Mouse (Mus musculus) midbrain, embryonic 12.5 days (tissue): ENCODE measurements at regions not wholly inside any gene's neighbourhood (a gene's known extent, or its start where the extent isn't known, plus 50 kb on each side); places are given as distances from the start of the nearest gene placed in this dataset.

Source experiments
- ATAC-seq: fragments of 200-750 bp; cut with Nextera tagmentation; 2 replicates; pipeline ENCODE4 v1.8.0; 2017; ENCODE audit warnings: low read depth, moderate TSS enrichment, moderate library complexity; ENCODE audit not compliant: low FRiP score
- H3K27ac ChIP-seq: fragments of 300-500 bp; sonication (generic); replicated peaks from 2 replicates; pipeline ENCODE4 v1.5.1; 2016; ENCODE audit warnings: mild to moderate bottlenecking
- H3K27me3 ChIP-seq: fragments of 300-500 bp; sonication (generic); 2 replicates; pipeline ENCODE4 v1.6.1; 2016; ENCODE audit warnings: mild to moderate bottlenecking
- H3K36me3 ChIP-seq: fragments of 300-500 bp; sonication (generic); 2 replicates; pipeline ENCODE4 v1.6.1; 2016
- H3K4me1 ChIP-seq: fragments of 300-500 bp; sonication (generic); 2 replicates; pipeline ENCODE4 v1.6.1; 2016
- H3K4me2 ChIP-seq: fragments of 300-500 bp; sonication (generic); replicated peaks from 2 replicates; pipeline ENCODE4 v1.6.1; 2016; ENCODE audit warnings: mild to moderate bottlenecking, moderate library complexity
- H3K4me3 ChIP-seq: fragments of 300-500 bp; sonication (generic); 2 replicates; pipeline ENCODE4 v1.5.1; 2016; ENCODE audit warnings: mild to moderate bottlenecking
- H3K9ac ChIP-seq: fragments of 300-500 bp; sonication (generic); replicated peaks from 2 replicates; pipeline ENCODE4 v1.6.1; 2016; ENCODE audit warnings: mild to moderate bottlenecking, moderate library complexity
- H3K9me3 ChIP-seq: fragments of 300-500 bp; sonication (generic); 2 replicates; pipeline ENCODE4 v1.6.1; 2016; ENCODE audit warnings: mild to moderate bottlenecking
- WGBS: fragments of 180-500 bp; shearing (Covaris S2); methylation state at CpG from one replicate; pipeline ENCODE4 v1.1.7; 2016; 5-methylcytosine and 5-hydroxymethylcytosine counted together

DNA sequence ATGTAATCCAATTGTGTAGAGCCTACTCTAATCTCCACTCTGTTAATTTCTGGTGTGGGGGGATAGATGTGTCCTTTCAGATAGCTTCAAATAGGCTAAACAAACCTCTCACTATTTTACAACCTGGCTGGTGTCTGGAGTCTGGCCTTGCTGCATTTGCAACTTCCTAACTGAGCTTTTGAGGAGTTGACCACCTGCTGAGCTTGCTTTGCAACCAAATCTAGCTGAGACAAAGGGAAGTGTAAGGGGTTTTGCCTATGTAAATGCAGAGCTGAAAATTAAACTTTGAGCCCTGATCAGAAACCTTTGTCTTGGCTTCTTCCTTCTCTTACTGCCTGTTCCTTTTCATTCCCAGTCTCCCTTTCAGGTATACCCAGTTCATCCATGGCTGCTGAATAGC, 404.3 kb downstream of the Cetn3 start:
- Histone ChIP-seq H3K4me2 (no peak overlapping the region), H3K9me3 (no peaks in the 10 kb centered on the region), H3K27ac (no peak overlapping the region), H3K4me3 (no peak overlapping the region), H3K36me3 (no peaks in the 10 kb centered on the region), H3K9ac (no peak overlapping the region), H3K4me1 (no peaks in the 10 kb centered on the region), H3K27me3 (no peaks in the 10 kb centered on the region)
- ATAC-seq: no peak

GRCm38 (mm10) chr13:82200739-82201138, 417.9 kb downstream of the Cetn3 start:
- no peak overlapping the region for H3K4me3 ChIP-seq
- ATAC-seq: no peak
- H3K27ac ChIP-seq: no peak overlapping the region
- no peaks in the 10 kb centered on the region for H3K36me3 ChIP-seq
- H3K27me3 ChIP-seq: no peaks in the 10 kb centered on the region
- no peaks in the 10 kb centered on the region for H3K9me3 ChIP-seq
- no peak overlapping the region for H3K4me2 ChIP-seq
- H3K4me1 ChIP-seq: no peaks in the 10 kb centered on the region
- WGBS: 95% methylated on average over 1 of the region's 1 CpGs
- H3K9ac ChIP-seq: no peak overlapping the region

DNA sequence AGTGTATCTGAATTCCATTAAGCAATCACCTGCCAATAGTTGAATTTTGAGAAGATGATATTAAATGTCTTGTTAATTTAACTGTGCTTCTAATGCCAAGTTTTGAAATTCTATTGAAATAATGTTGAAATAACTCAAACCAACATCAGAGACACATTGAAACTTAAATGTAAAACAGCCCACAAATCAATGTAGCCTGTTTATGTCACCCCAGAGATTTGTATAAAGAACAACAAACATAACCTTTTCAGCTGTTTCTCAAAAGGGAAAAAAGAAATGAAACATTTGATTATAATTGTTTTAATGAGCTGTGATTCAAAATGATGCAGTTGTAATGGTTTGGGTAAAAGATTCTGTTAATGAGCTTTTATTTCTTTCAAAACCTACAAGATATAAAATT, 442.6 kb downstream of the Cetn3 start:
- no peak overlapping the region for H3K4me2 ChIP-seq
- no peak overlapping the region for H3K9ac ChIP-seq
- no peak overlapping the region for H3K4me3 ChIP-seq
- H3K27ac ChIP-seq: no peak overlapping the region
- no peaks in the 10 kb centered on the region for H3K4me1 ChIP-seq
- H3K9me3 ChIP-seq: no peaks in the 10 kb centered on the region
- H3K36me3 ChIP-seq: no peaks in the 10 kb centered on the region
- H3K27me3 ChIP-seq: no peaks in the 10 kb centered on the region
- no peak for ATAC-seq

GRCm38 (mm10) chr13:82233901-82234300, 451.0 kb downstream of the Cetn3 start:
- 83% methylated on average over 2 of the region's 2 CpGs for WGBS
- Histone ChIP-seq H3K9me3 (no peaks in the 10 kb centered on the region), H3K27ac (no peak overlapping the region), H3K4me3 (no peak overlapping the region), H3K27me3 (no peaks in the 10 kb centered on the region), H3K36me3 (no peaks in the 10 kb centered on the region), H3K4me1 (no peaks in the 10 kb centered on the region), H3K9ac (no peak overlapping the region), H3K4me2 (no peak overlapping the region)
- ATAC-seq: no peak

GRCm38 (mm10) chr13:82246231-82246630, 463.4 kb downstream of the Cetn3 start:
- Histone ChIP-seq H3K36me3 (no peaks in the 10 kb centered on the region), H3K27ac (no peak overlapping the region), H3K27me3 (no peaks in the 10 kb centered on the region), H3K9ac (no peak overlapping the region), H3K4me2 (no peak overlapping the region), H3K9me3 (no peaks in the 10 kb centered on the region), H3K4me3 (no peak overlapping the region), H3K4me1 (no peaks in the 10 kb centered on the region)
- 80% methylated on average over 1 of the region's 1 CpGs for WGBS
- no peak for ATAC-seq

DNA sequence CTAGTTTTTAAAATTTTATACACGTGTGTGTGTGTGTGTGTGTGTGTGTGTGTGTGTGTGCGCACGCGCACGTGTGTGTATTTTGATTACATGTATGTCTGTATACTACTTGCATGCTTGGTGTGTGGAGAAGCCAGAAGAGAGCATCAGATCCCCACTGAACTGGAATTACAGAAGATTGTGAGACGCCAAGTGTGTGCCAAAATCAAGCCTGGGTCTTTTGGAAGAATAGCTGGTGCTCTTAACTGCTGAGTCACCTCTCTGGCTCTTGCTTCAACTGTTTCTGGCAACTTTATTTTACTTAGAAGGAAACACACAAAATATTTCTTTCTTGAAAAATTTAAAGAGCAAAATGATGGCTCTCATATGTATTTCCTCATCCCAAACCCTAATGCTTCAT, 467.5 kb downstream of the Cetn3 start:
- Histone ChIP-seq H3K9me3 (no peaks in the 10 kb centered on the region), H3K27ac (no peak overlapping the region), H3K36me3 (no peaks in the 10 kb centered on the region), H3K4me1 (no peaks in the 10 kb centered on the region), H3K4me3 (no peak overlapping the region), H3K27me3 (no peaks in the 10 kb centered on the region), H3K4me2 (no peak overlapping the region), H3K9ac (no peak overlapping the region)
- 90% methylated on average over 6 of the region's 6 CpGs for WGBS
- ATAC-seq: no peak

DNA sequence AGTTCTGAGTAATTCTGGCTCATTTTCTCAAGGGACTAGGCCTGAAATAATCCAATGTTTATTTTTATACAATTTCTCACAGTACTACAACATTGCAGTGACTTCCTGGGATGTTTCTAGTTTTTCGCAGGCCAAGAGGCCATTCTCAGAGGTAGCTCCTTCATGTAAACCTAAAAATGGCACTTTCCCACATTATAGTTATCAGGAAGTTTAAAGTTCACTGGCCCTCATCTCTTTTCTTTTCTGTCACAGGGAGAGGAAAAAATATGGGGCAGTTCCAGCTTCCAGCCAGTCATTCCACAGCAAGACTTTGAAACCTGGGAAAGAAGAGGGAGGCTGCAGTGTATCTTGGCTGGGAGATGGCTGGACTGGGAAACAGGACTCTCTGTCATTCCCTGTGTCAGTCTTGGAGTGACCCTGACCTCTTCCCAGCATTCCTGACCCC, 475.6 kb downstream of the Cetn3 start:
- H3K27ac ChIP-seq: no peak overlapping the region
- no peaks in the 10 kb centered on the region for H3K27me3 ChIP-seq
- no peak overlapping the region for H3K9ac ChIP-seq
- H3K4me1 ChIP-seq: no peaks in the 10 kb centered on the region
- 83% methylated on average over 1 of the region's 1 CpGs for WGBS
- H3K36me3 ChIP-seq: no peaks in the 10 kb centered on the region
- no peak overlapping the region for H3K4me2 ChIP-seq
- H3K4me3 ChIP-seq: no peak overlapping the region
- no peak for ATAC-seq
- H3K9me3 ChIP-seq: no peaks in the 10 kb centered on the region

DNA sequence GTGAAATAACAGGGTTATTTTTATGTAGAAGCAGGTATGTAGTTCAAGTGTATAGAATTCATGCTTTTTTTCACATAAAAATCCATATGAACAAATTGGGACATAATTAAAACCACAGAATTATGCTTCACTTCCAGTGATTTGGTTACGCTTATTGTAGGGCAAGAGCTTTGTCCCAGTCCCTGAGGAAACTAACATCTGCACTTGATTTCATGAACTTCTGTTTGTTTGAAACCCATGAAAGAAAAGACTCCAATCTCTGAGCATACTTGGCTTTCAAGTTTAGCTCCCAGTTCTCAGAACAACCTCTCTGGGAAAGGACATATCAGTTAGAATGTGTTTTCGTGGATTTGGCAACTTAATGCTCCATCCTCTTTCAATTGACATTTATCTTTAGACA, 481.4 kb downstream of the Cetn3 start:
- Histone ChIP-seq H3K4me3 (no peak overlapping the region), H3K4me2 (no peak overlapping the region), H3K27ac (no peak overlapping the region), H3K9me3 (no peaks in the 10 kb centered on the region), H3K9ac (no peak overlapping the region), H3K4me1 (0 out of 2 replicates have a peak, but pooled peaks cover 2% of the 10 kb centered on the region), H3K27me3 (no peaks in the 10 kb centered on the region), H3K36me3 (no peaks in the 10 kb centered on the region)
- WGBS: 75% methylated on average over 2 of the region's 2 CpGs
- ATAC-seq: no peak

DNA sequence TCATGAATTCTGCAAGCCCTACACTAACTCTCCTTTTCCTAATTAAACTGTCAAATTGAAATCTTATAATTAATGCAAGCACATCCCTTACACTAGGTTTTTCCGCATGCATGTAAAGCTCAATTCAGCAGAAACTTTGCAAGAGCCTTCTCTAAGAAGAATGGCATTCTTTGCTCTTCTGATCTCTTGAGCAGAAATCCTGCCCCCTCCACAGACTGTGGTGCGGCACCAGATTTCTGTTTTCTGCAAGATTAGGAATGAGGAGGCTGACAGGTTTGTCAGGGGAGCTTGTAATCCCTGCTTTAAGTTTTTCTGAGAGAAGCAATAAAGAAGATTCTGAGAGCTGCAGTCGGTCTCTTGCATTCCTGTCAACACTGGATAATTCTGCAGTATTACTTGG, 482.3 kb downstream of the Cetn3 start:
- Histone ChIP-seq H3K27ac (no peak overlapping the region), H3K27me3 (no peaks in the 10 kb centered on the region), H3K36me3 (no peaks in the 10 kb centered on the region), H3K9ac (no peak overlapping the region), H3K4me1 (0 out of 2 replicates have a peak, but pooled peaks cover 2% of the 10 kb centered on the region), H3K4me3 (no peak overlapping the region), H3K4me2 (no peak overlapping the region), H3K9me3 (no peaks in the 10 kb centered on the region)
- WGBS: 18% methylated on average over 3 of the region's 3 CpGs
- no peak; the same call in 1 of the 2 replicates for ATAC-seq

- WGBS: 84% methylated on average over 2 of the region's 2 CpGs
- no peak overlapping the region for H3K9ac ChIP-seq
- no peak overlapping the region for H3K4me2 ChIP-seq
- no peak for ATAC-seq
- H3K27me3 ChIP-seq: no peaks in the 10 kb centered on the region
- H3K4me1 ChIP-seq: 0 out of 2 replicates have a peak, but pooled peaks cover 2% of the 10 kb centered on the region
- no peaks in the 10 kb centered on the region for H3K36me3 ChIP-seq
- no peak overlapping the region for H3K27ac ChIP-seq
- no peak overlapping the region for H3K4me3 ChIP-seq
- no peaks in the 10 kb centered on the region for H3K9me3 ChIP-seq
These were observed 482.9 kb downstream of the Cetn3 start for GRCm38 (mm10) chr13:82265736-82266135.

GRCm38 (mm10) chr13:82274733-82275132, 491.9 kb downstream of the Cetn3 start:
- no peak overlapping the region for H3K9ac ChIP-seq
- no peaks in the 10 kb centered on the region for H3K36me3 ChIP-seq
- H3K27me3 ChIP-seq: no peaks in the 10 kb centered on the region
- no peak overlapping the region for H3K27ac ChIP-seq
- no peaks in the 10 kb centered on the region for H3K4me1 ChIP-seq
- H3K9me3 ChIP-seq: no peaks in the 10 kb centered on the region
- WGBS: 69% methylated on average over 3 of the region's 3 CpGs
- no peak overlapping the region for H3K4me2 ChIP-seq
- ATAC-seq: no peak
- no peak overlapping the region for H3K4me3 ChIP-seq

GRCm38 (mm10) chr13:82276001-82276400, 493.1 kb downstream of the Cetn3 start:
- H3K4me3 ChIP-seq: no peak overlapping the region
- H3K9ac ChIP-seq: no peak overlapping the region
- no peaks in the 10 kb centered on the region for H3K4me1 ChIP-seq
- H3K4me2 ChIP-seq: no peak overlapping the region
- H3K27me3 ChIP-seq: no peaks in the 10 kb centered on the region
- no peak for ATAC-seq
- 87% methylated on average over 3 of the region's 3 CpGs for WGBS
- no peak overlapping the region for H3K27ac ChIP-seq
- H3K36me3 ChIP-seq: no peaks in the 10 kb centered on the region
- H3K9me3 ChIP-seq: no peaks in the 10 kb centered on the region

DNA sequence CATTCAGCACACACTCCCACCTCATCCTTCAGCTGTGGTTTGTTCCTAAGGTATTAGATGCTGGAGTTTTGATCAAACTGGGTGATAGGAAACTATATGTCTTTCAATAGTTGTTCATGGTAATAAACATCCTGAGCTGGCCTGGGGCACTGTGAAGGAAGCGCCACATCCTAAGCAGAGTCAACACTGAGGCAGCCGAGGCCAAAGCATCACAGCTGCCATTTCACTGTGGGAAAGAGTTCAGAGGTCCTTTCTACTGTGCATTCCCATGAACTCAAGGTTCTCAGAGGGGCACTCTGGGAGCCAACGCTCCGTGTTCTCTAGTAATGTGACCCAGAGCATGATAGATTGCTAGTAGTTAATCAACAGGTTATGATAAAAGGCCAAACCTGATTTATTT, 497.9 kb downstream of the Cetn3 start:
- no peak overlapping the region for H3K4me2 ChIP-seq
- no peak for ATAC-seq
- H3K27ac ChIP-seq: no peak overlapping the region
- H3K4me1 ChIP-seq: no peaks in the 10 kb centered on the region
- H3K4me3 ChIP-seq: no peak overlapping the region
- H3K27me3 ChIP-seq: no peaks in the 10 kb centered on the region
- 77% methylated on average over 4 of the region's 4 CpGs for whole genome bisulfite sequencing
- H3K36me3 ChIP-seq: no peaks in the 10 kb centered on the region
- H3K9me3 ChIP-seq: no peaks in the 10 kb centered on the region
- H3K9ac ChIP-seq: no peak overlapping the region
